Mouse (Mus musculus) lung, postnatal 14 days (tissue): ENCODE results near the gene Rassf5.
A peak's percentile ranks its signal among the peaks of the same experiment; 100 is the strongest.
"Not testable (repeated sequence)": the region's sequence is repeated elsewhere in the genome, so short reads cannot be mapped to it uniquely, and the experiment has no call there.

Experiments used
- DNase-seq: peaks from one replicate; pipeline ENCODE4 v3.0.0; 2021

Rassf5 gene

GRCm38 (mm10) chr1:131257288-131257687 is 12.2 kb upstream of the Rassf5 start:
- DNase-seq = no peak

- DNase-seq = not testable (repeated sequence)
Measured at GRCm38 (mm10) chr1:131252516-131253250, 7.6 kb upstream of the Rassf5 start.

GRCm38 (mm10) chr1:131246433-131247395 is 1.7 kb upstream of the Rassf5 start:
- peak; percentile 49 for DNase-seq

- DNase-seq = peak; percentile 60
Measured at GRCm38 (mm10) chr1:131245926-131246325, 868 bp upstream of the Rassf5 start.

- peak; percentile 16 for DNase-seq
Measured at GRCm38 (mm10) chr1:131244536-131245088, 446 bp downstream of the Rassf5 start.

- DNase-seq = no peak
Measured at GRCm38 (mm10) chr1:131242956-131243355, 2.1 kb downstream of the Rassf5 start.

- no peak for DNase-seq
Measured at GRCm38 (mm10) chr1:131239576-131240193, 5.4 kb downstream of the Rassf5 start.

- DNase-seq = peak; percentile 72
Measured at GRCm38 (mm10) chr1:131238931-131239381, 6.1 kb downstream of the Rassf5 start.

- no peak for DNase-seq
Measured at GRCm38 (mm10) chr1:131236077-131236476, 9.0 kb downstream of the Rassf5 start.

GRCm38 (mm10) chr1:131233527-131233926 is 11.5 kb downstream of the Rassf5 start:
- no peak for DNase-seq

GRCm38 (mm10) chr1:131228659-131229058 is 16.4 kb downstream of the Rassf5 start:
- DNase-seq = no peak

GRCm38 (mm10) chr1:131228225-131228624 is 16.8 kb downstream of the Rassf5 start:
- no peak for DNase-seq

GRCm38 (mm10) chr1:131224848-131225471 is 20.1 kb downstream of the Rassf5 start:
- no peak for DNase-seq

- no peak for DNase-seq
Measured at GRCm38 (mm10) chr1:131223345-131223744, 21.7 kb downstream of the Rassf5 start.

GRCm38 (mm10) chr1:131221822-131222590 is 23.1 kb downstream of the Rassf5 start:
- no peak for DNase-seq

GRCm38 (mm10) chr1:131218933-131219332 is 26.1 kb downstream of the Rassf5 start:
- no peak for DNase-seq

- no peak for DNase-seq
Measured at GRCm38 (mm10) chr1:131213361-131213760, 31.7 kb downstream of the Rassf5 start.

GRCm38 (mm10) chr1:131212956-131213355 is 32.1 kb downstream of the Rassf5 start:
- DNase-seq = peak; percentile 29

GRCm38 (mm10) chr1:131211655-131212054 is 33.4 kb downstream of the Rassf5 start:
- DNase-seq = no peak

GRCm38 (mm10) chr1:131209971-131210426 is 35.1 kb downstream of the Rassf5 start:
- DNase-seq = no peak

- no peak for DNase-seq
Measured at GRCm38 (mm10) chr1:131208800-131209199, 36.3 kb downstream of the Rassf5 start.
